Mouse (Mus musculus) cortical plate, adult 2 months (tissue): ENCODE measurements around the gene Astn1. TPM values are rescaled to one million over a fixed set of nuclear protein-coding genes. Genes with fewer than 3 reads are reported as not detected.
A peak's percentile ranks its signal among the peaks of the same experiment; 100 is the strongest.

Experiments used
- H3K27ac ChIP-seq: fragments of 200-500 bp; 2 replicates; pipeline ENCODE4 v1.5.1; 2012; ENCODE audit warnings: low read length, control low read depth, inconsistent platforms; ENCODE audit not compliant: insufficient read depth
- H3K4me1 ChIP-seq: fragments of 200-500 bp; 2 replicates; pipeline ENCODE4 v1.6.1; 2011; ENCODE audit warnings: low read length; ENCODE audit not compliant: control insufficient read depth, insufficient read depth
- H3K4me3 ChIP-seq: fragments of 200-500 bp; 2 replicates; pipeline ENCODE4 v1.5.1; 2011; ENCODE audit warnings: mild to moderate bottlenecking, low read length, control low read depth; ENCODE audit not compliant: insufficient read depth
- CTCF ChIP-seq: fragments of 200-500 bp; IDR thresholded peaks from 2 replicates; pipeline ENCODE4 v1.5.1; 2011; ENCODE audit warnings: mild to moderate bottlenecking, control low read depth, low read length; ENCODE audit not compliant: insufficient read depth; ENCODE audit errors: extremely low read depth
- POLR2A ChIP-seq: fragments of 200-500 bp; IDR thresholded peaks from 2 replicates; pipeline ENCODE4 v1.6.1; 2011; ENCODE audit warnings: mild to moderate bottlenecking, low read length, control low read depth; ENCODE audit not compliant: insufficient read depth; ENCODE audit errors: extremely low read depth
- polyA plus RNA-seq: library from polyadenylated mRNA; depleted of rRNA; stranded (reverse); fragments of >200 nt; gene quantifications from 2 replicates; pipeline ENCODE4 v1.2.3, GENCODE M21; 2012

The Astn1 gene
- polyA plus RNA-seq, 1 experiment: 68.8 TPM

GRCm38 (mm10) chr1:158615202-158615601, 253.1 kb downstream of the Astn1 start:
- TF ChIP-seq CTCF (no peak), POLR2A (no peak)
- Histone ChIP-seq H3K4me3 (no peak overlapping the region), H3K27ac (no peak overlapping the region), H3K4me1 (no peaks in the 10 kb centered on the region)

- H3K4me3 ChIP-seq: no peak overlapping the region
- H3K4me1 ChIP-seq: no peaks in the 10 kb centered on the region
Observed at GRCm38 (mm10) chr1:158617943-158618342, 255.9 kb downstream of the Astn1 start.

GRCm38 (mm10) chr1:158632935-158633334, 270.9 kb downstream of the Astn1 start:
- TF ChIP-seq POLR2A (no peak), CTCF (no peak)
- Histone ChIP-seq H3K4me1 (no peaks in the 10 kb centered on the region; the same call in 1 of the 2 replicates), H3K4me3 (no peak overlapping the region), H3K27ac (no peak overlapping the region)

More at GRCm38 (mm10) chr1:158617943-158618342, 255.9 kb downstream of the Astn1 start:
- TF ChIP-seq POLR2A: no peak
- no peak for TF ChIP-seq CTCF
- no peak overlapping the region for H3K27ac ChIP-seq

GRCm38 (mm10) chr1:158633441-158633840, 271.4 kb downstream of the Astn1 start:
- no peak overlapping the region for H3K4me3 ChIP-seq
- H3K4me1 ChIP-seq: no peaks in the 10 kb centered on the region; the same call in 1 of the 2 replicates
- no peak overlapping the region for H3K27ac ChIP-seq
- TF ChIP-seq CTCF (no peak), POLR2A (no peak)

- Histone ChIP-seq H3K4me1 (no peaks in the 10 kb centered on the region), H3K4me3 (no peak overlapping the region), H3K27ac (no peak overlapping the region)
- TF ChIP-seq CTCF (no peak), POLR2A (no peak)
Observed at GRCm38 (mm10) chr1:158641306-158641705, 279.2 kb downstream of the Astn1 start.

GRCm38 (mm10) chr1:158642247-158642646, 280.2 kb downstream of the Astn1 start:
- TF ChIP-seq POLR2A: no peak
- no peak for TF ChIP-seq CTCF
- Histone ChIP-seq H3K27ac (no peak overlapping the region), H3K4me3 (no peak overlapping the region), H3K4me1 (no peaks in the 10 kb centered on the region)

- H3K4me3 ChIP-seq: no peak overlapping the region
- TF ChIP-seq CTCF (no peak), POLR2A (no peak)
- H3K27ac ChIP-seq: no peak overlapping the region
- H3K4me1 ChIP-seq: peaks cover 4% of the 10 kb centered on the region; the same call in 1 of the 2 replicates
Observed at GRCm38 (mm10) chr1:158652799-158653198, 290.7 kb downstream of the Astn1 start.

- Histone ChIP-seq H3K27ac (no peak overlapping the region), H3K4me3 (no peak overlapping the region), H3K4me1 (peaks cover 4% of the 10 kb centered on the region; the same call in 1 of the 2 replicates)
- TF ChIP-seq POLR2A (no peak), CTCF (peak; percentile 35)
Observed at GRCm38 (mm10) chr1:158653808-158654520, 291.9 kb downstream of the Astn1 start.

- Histone ChIP-seq H3K4me1 (peaks cover 4% of the 10 kb centered on the region; the same call in 1 of the 2 replicates), H3K27ac (no peak overlapping the region), H3K4me3 (no peak overlapping the region)
- TF ChIP-seq POLR2A (no peak), CTCF (peak; percentile 35; the same call in 1 of the 2 replicates)
Observed at GRCm38 (mm10) chr1:158654571-158655205, 292.6 kb downstream of the Astn1 start.
